Mouse (Mus musculus): Measurements from ENCODE around the gene Macrod2. TPM values are rescaled to one million over a fixed set of nuclear protein-coding genes. Genes with fewer than 3 reads are reported as not detected.

The Macrod2 gene
- polyA plus RNA-seq, 1 experiment from 2014 or later, result 49.2 TPM

- no peak overlapping the region for H3K4me2 ChIP-seq (ENCODE audit: low read length)
- H3K4me3 ChIP-seq (ENCODE audit: low read depth, low read length), result no peak overlapping the region
- H3K36me3 ChIP-seq (ENCODE audit: control insufficient read depth, insufficient read depth, low read length), result no peaks in the 10 kb centered on the region
- DNase-seq (ENCODE audit: low spot score) (no peak), ATAC-seq (no peak)
- 89% methylated on average over 3 of the region's 3 CpGs for WGBS
- H3K27ac ChIP-seq (ENCODE audit: low read depth, low read length), result no peak overlapping the region
- H3K27me3 ChIP-seq (replicated peaks; ENCODE audit: control insufficient read depth, insufficient read depth, low read length), result no peaks in the 10 kb centered on the region
- H3K9ac ChIP-seq (ENCODE audit: low read length), result no peak overlapping the region
- no peaks in the 10 kb centered on the region for H3K9me3 ChIP-seq (replicated peaks; ENCODE audit: control insufficient read depth, low read length)
- H3K4me1 ChIP-seq (ENCODE audit: control insufficient read depth, insufficient read depth, low read length), result no peaks in the 10 kb centered on the region
These were observed 1327.4 kb downstream of the Macrod2 start for GRCm38 (mm10) chr2:141722531-141722930.

- Histone ChIP-seq H3K4me2 (ENCODE audit: low read length) (no peak overlapping the region), H3K27ac (ENCODE audit: low read depth, low read length) (no peak overlapping the region), H3K4me1 (ENCODE audit: control insufficient read depth, insufficient read depth, low read length) (no peaks in the 10 kb centered on the region), H3K4me3 (ENCODE audit: low read depth, low read length) (no peak overlapping the region), H3K27me3 (replicated peaks; ENCODE audit: control insufficient read depth, insufficient read depth, low read length) (no peaks in the 10 kb centered on the region), H3K9me3 (replicated peaks; ENCODE audit: control insufficient read depth, low read length) (no peaks in the 10 kb centered on the region), H3K36me3 (ENCODE audit: control insufficient read depth, insufficient read depth, low read length) (no peaks in the 10 kb centered on the region), H3K9ac (ENCODE audit: low read length) (no peak overlapping the region)
- WGBS, result 47% methylated on average over 4 of the region's 4 CpGs
- ATAC-seq (no peak), DNase-seq (ENCODE audit: low spot score) (no peak)
These were observed 1333.9 kb downstream of the Macrod2 start for GRCm38 (mm10) chr2:141728998-141729397.

GRCm38 (mm10) chr2:141736685-141737456 is 1341.8 kb downstream of the Macrod2 start:
- H3K27me3 ChIP-seq (replicated peaks; ENCODE audit: control insufficient read depth, insufficient read depth, low read length), result no peaks in the 10 kb centered on the region
- WGBS, result 93% methylated on average over 5 of the region's 5 CpGs
- no peaks in the 10 kb centered on the region for H3K36me3 ChIP-seq (ENCODE audit: control insufficient read depth, insufficient read depth, low read length)
- no peak overlapping the region for H3K27ac ChIP-seq (ENCODE audit: low read depth, low read length)
- H3K9ac ChIP-seq (ENCODE audit: low read length), result no peak overlapping the region
- H3K4me2 ChIP-seq (ENCODE audit: low read length), result no peak overlapping the region
- H3K9me3 ChIP-seq (replicated peaks; ENCODE audit: control insufficient read depth, low read length), result no peaks in the 10 kb centered on the region
- DNase-seq (ENCODE audit: low spot score) (no peak), ATAC-seq (no peak)
- H3K4me1 ChIP-seq (ENCODE audit: control insufficient read depth, insufficient read depth, low read length), result no peaks in the 10 kb centered on the region
- H3K4me3 ChIP-seq (ENCODE audit: low read depth, low read length), result no peak overlapping the region

GRCm38 (mm10) chr2:141738702-141739101 is 1343.6 kb downstream of the Macrod2 start:
- Histone ChIP-seq H3K36me3 (ENCODE audit: control insufficient read depth, insufficient read depth, low read length) (no peaks in the 10 kb centered on the region), H3K9ac (ENCODE audit: low read length) (no peak overlapping the region), H3K4me1 (ENCODE audit: control insufficient read depth, insufficient read depth, low read length) (no peaks in the 10 kb centered on the region), H3K9me3 (replicated peaks; ENCODE audit: control insufficient read depth, low read length) (no peaks in the 10 kb centered on the region), H3K4me2 (ENCODE audit: low read length) (no peak overlapping the region), H3K27ac (ENCODE audit: low read depth, low read length) (no peak overlapping the region), H3K27me3 (replicated peaks; ENCODE audit: control insufficient read depth, insufficient read depth, low read length) (no peaks in the 10 kb centered on the region), H3K4me3 (ENCODE audit: low read depth, low read length) (no peak overlapping the region)
- ATAC-seq, result no peak
- no peak for DNase-seq (ENCODE audit: low spot score)
- 65% methylated on average over 1 of the region's 1 CpGs for WGBS

GRCm38 (mm10) chr2:141740318-141740717 is 1345.2 kb downstream of the Macrod2 start:
- H3K27me3 ChIP-seq (replicated peaks; ENCODE audit: control insufficient read depth, insufficient read depth, low read length), result no peaks in the 10 kb centered on the region
- DNase-seq (ENCODE audit: low spot score) (peak; percentile 51), ATAC-seq (peak; percentile 73)
- H3K36me3 ChIP-seq (ENCODE audit: control insufficient read depth, insufficient read depth, low read length), result no peaks in the 10 kb centered on the region
- H3K4me1 ChIP-seq (ENCODE audit: control insufficient read depth, insufficient read depth, low read length), result no peaks in the 10 kb centered on the region
- no peak overlapping the region for H3K9ac ChIP-seq (ENCODE audit: low read length)
- H3K9me3 ChIP-seq (replicated peaks; ENCODE audit: control insufficient read depth, low read length), result no peaks in the 10 kb centered on the region
- H3K27ac ChIP-seq (ENCODE audit: low read depth, low read length), result no peak overlapping the region
- WGBS, result 40% methylated on average over 5 of the region's 5 CpGs
- H3K4me2 ChIP-seq (ENCODE audit: low read length), result no peak overlapping the region
- H3K4me3 ChIP-seq (ENCODE audit: low read depth, low read length), result no peak overlapping the region

GRCm38 (mm10) chr2:141800236-141800635 is 1405.1 kb downstream of the Macrod2 start:
- no peak for ATAC-seq
- Histone ChIP-seq H3K4me2 (ENCODE audit: low read length) (no peak overlapping the region), H3K27ac (ENCODE audit: low read depth, low read length) (no peak overlapping the region), H3K27me3 (replicated peaks; ENCODE audit: control insufficient read depth, insufficient read depth, low read length) (no peaks in the 10 kb centered on the region), H3K9me3 (replicated peaks; ENCODE audit: control insufficient read depth, low read length) (no peaks in the 10 kb centered on the region), H3K4me1 (ENCODE audit: control insufficient read depth, insufficient read depth, low read length) (no peaks in the 10 kb centered on the region), H3K9ac (ENCODE audit: low read length) (no peak overlapping the region), H3K36me3 (ENCODE audit: control insufficient read depth, insufficient read depth, low read length) (no peaks in the 10 kb centered on the region), H3K4me3 (ENCODE audit: low read depth, low read length) (no peak overlapping the region)
- DNase-seq (ENCODE audit: low spot score), result no peak
- 91% methylated on average over 4 of the region's 4 CpGs for WGBS

- no peak overlapping the region for H3K4me3 ChIP-seq (ENCODE audit: low read depth, low read length)
- no peaks in the 10 kb centered on the region for H3K4me1 ChIP-seq (ENCODE audit: control insufficient read depth, insufficient read depth, low read length)
- H3K9ac ChIP-seq (ENCODE audit: low read length), result no peak overlapping the region
- no peak for DNase-seq (ENCODE audit: low spot score)
- H3K27me3 ChIP-seq (replicated peaks; ENCODE audit: control insufficient read depth, insufficient read depth, low read length), result no peaks in the 10 kb centered on the region
- WGBS, result 67% methylated on average over 2 of the region's 2 CpGs
- H3K4me2 ChIP-seq (ENCODE audit: low read length), result no peak overlapping the region
- no peaks in the 10 kb centered on the region for H3K36me3 ChIP-seq (ENCODE audit: control insufficient read depth, insufficient read depth, low read length)
- no peak for ATAC-seq
- no peak overlapping the region for H3K27ac ChIP-seq (ENCODE audit: low read depth, low read length)
- H3K9me3 ChIP-seq (replicated peaks; ENCODE audit: control insufficient read depth, low read length), result no peaks in the 10 kb centered on the region
These were observed 1405.8 kb downstream of the Macrod2 start for GRCm38 (mm10) chr2:141800909-141801308.

- no peak overlapping the region for H3K4me3 ChIP-seq (ENCODE audit: low read depth, low read length)
- DNase-seq (ENCODE audit: low spot score) (no peak), ATAC-seq (no peak)
- no peak overlapping the region for H3K4me2 ChIP-seq (ENCODE audit: low read length)
- no peak overlapping the region for H3K9ac ChIP-seq (ENCODE audit: low read length)
- no peaks in the 10 kb centered on the region for H3K4me1 ChIP-seq (ENCODE audit: control insufficient read depth, insufficient read depth, low read length)
- 84% methylated on average over 4 of the region's 4 CpGs for WGBS
- no peaks in the 10 kb centered on the region for H3K36me3 ChIP-seq (ENCODE audit: control insufficient read depth, insufficient read depth, low read length)
- H3K9me3 ChIP-seq (replicated peaks; ENCODE audit: control insufficient read depth, low read length), result no peaks in the 10 kb centered on the region
- H3K27me3 ChIP-seq (replicated peaks; ENCODE audit: control insufficient read depth, insufficient read depth, low read length), result no peaks in the 10 kb centered on the region
- H3K27ac ChIP-seq (ENCODE audit: low read depth, low read length), result no peak overlapping the region
These were observed 1421.2 kb downstream of the Macrod2 start for GRCm38 (mm10) chr2:141816266-141816665.

GRCm38 (mm10) chr2:141817546-141818180 is 1422.6 kb downstream of the Macrod2 start:
- no peak overlapping the region for H3K4me3 ChIP-seq (ENCODE audit: low read depth, low read length)
- no peaks in the 10 kb centered on the region for H3K9me3 ChIP-seq (replicated peaks; ENCODE audit: control insufficient read depth, low read length)
- 46% methylated on average over 4 of the region's 4 CpGs for WGBS
- H3K9ac ChIP-seq (ENCODE audit: low read length), result no peak overlapping the region
- ATAC-seq (peak; percentile 79; the same call in 1 of the 2 replicates), DNase-seq (ENCODE audit: low spot score) (peak; percentile 72)
- H3K4me2 ChIP-seq (ENCODE audit: low read length), result no peak overlapping the region
- no peaks in the 10 kb centered on the region for H3K4me1 ChIP-seq (ENCODE audit: control insufficient read depth, insufficient read depth, low read length)
- H3K36me3 ChIP-seq (ENCODE audit: control insufficient read depth, insufficient read depth, low read length), result no peaks in the 10 kb centered on the region
- H3K27ac ChIP-seq (ENCODE audit: low read depth, low read length), result no peak overlapping the region
- no peaks in the 10 kb centered on the region for H3K27me3 ChIP-seq (replicated peaks; ENCODE audit: control insufficient read depth, insufficient read depth, low read length)

Measured in forebrain, embryonic 14.5 days (tissue).